In genomic region chr1:31142288-31143094, GRCm38 (mm10) we compare ENCODE assay signal across 24 mouse cellular contexts. TPM values are rescaled to one million over a fixed set of nuclear protein-coding genes. Genes with fewer than 3 reads are reported as not detected.
DNase-seq lines count a peak whose midpoint lies in the region; ATAC-seq and TF ChIP-seq lines count a peak whose summit lies in the region.
"Had no signal": no experiment of that assay in that cellular context is flagged by ENCODE, and none has a peak within 500 bp of the region (broad histone marks: within the 10 kb centered on the region; RNA-seq: fewer than 3 reads in every experiment).

No protein-coding gene starts in this region.

- H3K27me3 ChIP-seq in kidney, embryonic 15.5 days: no peaks in the 10 kb centered on the region
- H3K27me3 ChIP-seq in Patski: no peaks in the 10 kb centered on the region
- H3K27me3 ChIP-seq in limb, embryonic 10.5 days (ENCODE audit: low read depth, poor library complexity, severe bottlenecking): no peaks in the 10 kb centered on the region
- H3K27me3 ChIP-seq: embryonic facial prominence, embryonic 12.5 days; heart, embryonic 12.5 days; intestine, embryonic 15.5 days; neural tube, embryonic 15.5 days had no signal

- H3K4me1 ChIP-seq in kidney, embryonic 15.5 days: no peaks in the 10 kb centered on the region
- H3K4me1 ChIP-seq in limb, embryonic 10.5 days: peaks cover 7% of the 10 kb centered on the region
- H3K4me1 ChIP-seq: heart, embryonic 12.5 days; neural tube, embryonic 15.5 days had no signal

- no peaks in the 10 kb centered on the region for H3K9me3 ChIP-seq in kidney, embryonic 15.5 days (replicated peaks)
- H3K9me3 ChIP-seq in limb, embryonic 10.5 days (replicated peaks): no peaks in the 10 kb centered on the region
- H3K9me3 ChIP-seq: embryonic facial prominence, embryonic 12.5 days; heart, embryonic 12.5 days; intestine, embryonic 15.5 days; neural tube, embryonic 15.5 days had no signal

- in situ Hi-C loops in Patski (cut with MboI; ENCODE audit: low pct_unique_long_range_greater_than_20kb): no loop called here

- ATAC-seq in kidney, embryonic 15.5 days (replicated peaks; ENCODE audit: low FRiP score): no peak
- ATAC-seq in Patski: peak; percentile 26
- ATAC-seq: forebrain, embryonic 14.5 days; intestine, embryonic 15.5 days had no signal

- H3K4me2 ChIP-seq in kidney, embryonic 15.5 days: no peak overlapping the region
- H3K4me2 ChIP-seq: embryonic facial prominence, embryonic 12.5 days; heart, embryonic 12.5 days; intestine, embryonic 15.5 days; neural tube, embryonic 15.5 days had no signal

- POLR2A ChIA-PET in Patski (lab: Charles Lee): no interaction called here

- H3K9ac ChIP-seq in kidney, embryonic 15.5 days: no peak overlapping the region
- H3K9ac ChIP-seq: embryonic facial prominence, embryonic 12.5 days; heart, embryonic 12.5 days; intestine, embryonic 15.5 days; neural tube, embryonic 15.5 days had no signal

- WGBS in kidney, embryonic 15.5 days: 49% methylated on average over 8 of the region's 8 CpGs
- WGBS in limb, embryonic 10.5 days: 64% methylated on average over 8 of the region's 8 CpGs

- no peak overlapping the region for H3K4me3 ChIP-seq in kidney, embryonic 15.5 days (replicated peaks)
- no peak overlapping the region for H3K4me3 ChIP-seq in limb, embryonic 10.5 days
- H3K4me3 ChIP-seq: embryonic facial prominence, embryonic 12.5 days; heart, embryonic 12.5 days; intestine, embryonic 15.5 days; neural tube, embryonic 15.5 days had no signal

- CTCF ChIA-PET in Patski (lab: Charles Lee): interaction anchor here (1.1 kb wide), 1 partner anchor 17 kb away, joined by 3 read pairs; no protein-coding TSS in a partner anchor

- DNase-seq in heart, adult 11 months: peak; percentile 67
- DNase-seq in heart, postnatal 4 days: no peak
- peak; percentile 5 for DNase-seq in kidney, postnatal 10 days
- no peak for DNase-seq in Patski (ENCODE audit: low read depth, low spot score)
- DNase-seq in limb, embryonic 10.5 days (ENCODE audit: low spot score): no peak
- no peak for DNase-seq in gastrocnemius, postnatal 4 days (ENCODE audit: low spot score in 2 of 2)
- DNase-seq in adipocyte (ENCODE audit: low spot score): no peak
- DNase-seq: adrenal gland, postnatal 10 days; cerebellum, postnatal 25 days; layer of hippocampus, postnatal 36 days; left cerebral cortex, postnatal 4 days; spleen, adult 18-20 months; thymus, postnatal 4 days had no signal

- no peaks in the 10 kb centered on the region for H3K36me3 ChIP-seq in kidney, embryonic 15.5 days
- no peaks in the 10 kb centered on the region for H3K36me3 ChIP-seq in limb, embryonic 10.5 days
- H3K36me3 ChIP-seq: embryonic facial prominence, embryonic 12.5 days; heart, embryonic 12.5 days; intestine, embryonic 15.5 days; neural tube, embryonic 15.5 days had no signal

- H3K27ac ChIP-seq in kidney, embryonic 15.5 days: no peak overlapping the region
- H3K27ac ChIP-seq in limb, embryonic 10.5 days: peak overlapping the region; percentile 36; the same call in 1 of the 2 replicates
- H3K27ac ChIP-seq: embryonic facial prominence, embryonic 12.5 days; intestine, embryonic 15.5 days; neural tube, embryonic 15.5 days had no signal

- no peak for TF ChIP-seq CTCF in Patski (IDR thresholded peaks at IDR 0.05)

RNA-seq across cellular contexts. Expression of gene Lgsn, which starts 33.7 kb away (rescaled TPM):
- total RNA-seq in heart, postnatal 4 days (2021): not detected
- not detected in 2 replicates for polyA plus RNA-seq in kidney, embryonic 15.5 days (2015; fragmentation: Nextera tagmentation; extraction: Ambion mirVana)
- polyA plus RNA-seq in Patski (2021): not detected
- polyA plus RNA-seq in limb, embryonic 10.5 days (2016; fragmentation: Nextera tagmentation; extraction: Ambion mirVana): not detected in 2 replicates
- not detected for total RNA-seq in gastrocnemius, postnatal 4 days (2021)
- total RNA-seq: adrenal gland, postnatal 10 days; gastrocnemius, adult 8-10 months; layer of hippocampus, postnatal 36 days; left cerebral cortex, postnatal 4 days; monocyte, adult 5-6 weeks had no signal
- polyA plus RNA-seq: embryonic facial prominence, embryonic 12.5 days; forebrain, embryonic 14.5 days; heart, embryonic 12.5 days; intestine, embryonic 15.5 days; large intestine, adult 2 months; liver, embryonic 16.5 days; stomach, embryonic 16.5 days had no signal

Comparison
In these comparisons a context has a peak if more than half of its experiments do, and no peak if none do; other contexts are left out.
1. DNase-seq: peak in heart, adult 11 months (single experiment) and kidney, postnatal 10 days (single experiment); none in heart, postnatal 4 days (single experiment), Patski (single experiment), limb, embryonic 10.5 days (single experiment), gastrocnemius, postnatal 4 days (0 of 2) and adipocyte (single experiment).